Mouse (Mus musculus): ENCODE results near the gene Npas2.

- TF ChIP-seq POLR2A (IDR thresholded peaks at IDR 0.05; ENCODE audit: low read depth, low read length) (no peak), CTCF (conservative IDR thresholded peaks at IDR 0.05; ENCODE audit: insufficient read depth, insufficient read length, low read depth, low read length) (peak; percentile 30)
These were observed 24.1 kb downstream of the Npas2 start for GRCm38 (mm10) chr1:39217584-39217983.

Data from kidney, adult 2 months (tissue).